Mouse (Mus musculus): ENCODE results near the gene Tdg. TPM values are rescaled to one million over a fixed set of nuclear protein-coding genes. Genes with fewer than 3 reads are reported as not detected.

Gene Tdg
- 27.4 and 28.0 TPM in 2 replicates for polyA plus RNA-seq (2021; fragmentation: Nextera tagmentation)
- long read RNA-seq, experiment 1, transcript Tdg-201 (10 exons, 2,959 nt) = minor isoform, 7 of 74 reads
- long read RNA-seq, experiment 1, transcript Tdg-208 (10 exons, 3,502 nt) = major isoform, 34 of 74 reads
- long read RNA-seq, experiment 1, partial matches to known transcripts = 16 of 74 reads
- long read RNA-seq, experiment 1, other reads (novel, unspliced or antisense) = 17 of 74 reads
- long read RNA-seq, experiment 2, transcript Tdg-208 (10 exons, 3,502 nt) = major isoform, 160 of 286 reads
- long read RNA-seq, experiment 2, transcript Tdg-201 (10 exons, 2,959 nt) = minor isoform, 27 of 286 reads
- long read RNA-seq, experiment 2, partial matches to known transcripts = 6 of 286 reads
- long read RNA-seq, experiment 2, other reads (novel, unspliced or antisense) = 93 of 286 reads

GRCm38 (mm10) chr10:82629586-82630255 lies at the start of gene Tdg:
Gene Tdg (plus strand): TSS chr10:82629828.

DNA sequence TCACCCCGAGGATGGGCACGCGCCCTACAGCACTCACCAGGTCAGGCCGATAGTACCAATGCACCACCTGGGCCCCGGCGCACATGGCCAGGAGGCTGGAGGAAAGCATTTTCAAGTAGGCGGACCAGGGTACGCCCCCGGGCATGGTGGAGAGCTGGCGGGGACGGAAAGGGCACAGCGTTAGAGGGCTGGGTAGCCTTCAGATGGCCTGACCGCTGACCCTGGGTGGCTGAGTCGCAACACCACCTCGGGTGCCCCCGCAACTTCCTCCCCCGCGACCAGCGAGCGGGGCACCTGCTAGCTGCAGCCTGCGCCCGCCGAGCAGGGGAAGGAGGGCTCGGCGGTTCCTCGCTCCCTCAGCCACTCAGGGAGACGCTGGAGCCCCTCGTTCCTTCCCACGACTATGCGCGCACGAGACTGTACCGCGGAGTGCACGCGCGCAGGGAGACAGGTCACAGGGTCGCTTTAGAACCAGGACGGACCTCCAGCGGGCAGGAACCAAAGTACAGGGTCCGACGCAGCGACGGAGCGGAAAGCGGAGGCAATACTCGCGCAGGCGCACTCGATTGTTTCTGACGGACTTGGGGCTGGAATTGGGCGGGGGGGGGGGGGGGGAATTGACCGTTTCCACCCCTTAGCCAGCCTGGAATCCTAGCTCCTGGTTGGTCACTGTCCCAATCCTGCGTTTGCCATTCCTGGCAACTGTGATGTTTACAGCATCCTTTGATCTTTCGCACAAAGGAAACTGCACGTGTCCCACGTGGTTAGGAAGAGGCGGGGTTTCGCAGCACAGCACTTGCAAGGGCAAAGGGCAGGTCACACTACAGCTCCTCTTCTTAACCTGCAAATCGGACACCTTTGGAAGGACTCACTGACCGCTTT lies 6.7 kb upstream of the Tdg start, which contains the start of gene 1190007I07Rik:
1190007I07Rik (minus strand) TSS at position 558 of the 882 bp plus-strand sequence.

GRCm38 (mm10) chr10:82690494-82690893 lies 60.9 kb downstream of the Tdg start, which contains the start of gene Glt8d2:
Gene Glt8d2 (minus strand): TSS chr10:82690650.

DNA sequence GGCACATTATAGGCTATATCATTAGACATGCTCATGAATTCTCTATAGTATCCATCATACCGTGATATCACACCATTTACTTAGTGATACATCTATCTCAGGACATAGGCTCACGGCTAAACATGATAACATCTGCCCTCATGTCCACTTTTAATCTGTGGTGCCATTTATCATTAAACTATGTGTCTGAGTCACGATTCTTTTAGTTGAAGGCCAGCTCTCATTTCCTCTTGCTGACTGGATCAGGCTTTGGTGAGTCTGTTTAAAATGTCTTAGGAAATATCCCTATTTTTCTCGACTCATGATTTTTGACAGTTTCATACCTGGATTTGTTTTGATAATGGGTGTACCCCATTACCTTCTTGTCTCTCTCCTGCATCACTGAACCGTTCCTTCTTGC lies 66.3 kb downstream of the Tdg start, which contains the start of gene Hcfc2:
Hcfc2 (plus strand) TSS at position 205 of the 400 bp plus-strand sequence.

Other genes starting within 250 kb of the Tdg start
- not detected in 2 replicates for gene Gm1553, start 137.2 kb upstream of the Tdg start, polyA plus RNA-seq (2021; fragmentation: Nextera tagmentation)
- gene 1190007I07Rik, start 6.6 kb upstream of the Tdg start, polyA plus RNA-seq (2021; fragmentation: Nextera tagmentation) = 46.1 and 50.8 TPM in 2 replicates
- gene Glt8d2, start 60.8 kb downstream of the Tdg start, polyA plus RNA-seq (2021; fragmentation: Nextera tagmentation) = 11.7 and 13.3 TPM in 2 replicates
- gene Hcfc2, start 66.3 kb downstream of the Tdg start, polyA plus RNA-seq (2021; fragmentation: Nextera tagmentation) = 14.3 and 15.3 TPM in 2 replicates
- 19.3 and 23.1 TPM in 2 replicates for gene Nfyb, start 134.3 kb downstream of the Tdg start, polyA plus RNA-seq (2021; fragmentation: Nextera tagmentation)
- 22.2 and 22.9 TPM in 2 replicates for gene Txnrd1, start 204.1 kb downstream of the Tdg start, polyA plus RNA-seq (2021; fragmentation: Nextera tagmentation)
- gene Eid3, start 236.8 kb downstream of the Tdg start, polyA plus RNA-seq (2021; fragmentation: Nextera tagmentation) = not detected in 2 replicates

Measured in layer of hippocampus, adult 6 months (tissue).